Mouse (Mus musculus) cerebellum, adult (tissue): ENCODE data around the gene Vgll2.

Source experiments
- ATAC-seq: cut with Nextera tagmentation; 2 replicates; pipeline ENCODE4 v1.9.2; 2017; ENCODE audit warnings: mild to moderate bottlenecking, moderate library complexity, mixed read lengths; ENCODE audit not compliant: insufficient number of reproducible peaks, low FRiP score, low TSS enrichment

The Vgll2 gene

DNA sequence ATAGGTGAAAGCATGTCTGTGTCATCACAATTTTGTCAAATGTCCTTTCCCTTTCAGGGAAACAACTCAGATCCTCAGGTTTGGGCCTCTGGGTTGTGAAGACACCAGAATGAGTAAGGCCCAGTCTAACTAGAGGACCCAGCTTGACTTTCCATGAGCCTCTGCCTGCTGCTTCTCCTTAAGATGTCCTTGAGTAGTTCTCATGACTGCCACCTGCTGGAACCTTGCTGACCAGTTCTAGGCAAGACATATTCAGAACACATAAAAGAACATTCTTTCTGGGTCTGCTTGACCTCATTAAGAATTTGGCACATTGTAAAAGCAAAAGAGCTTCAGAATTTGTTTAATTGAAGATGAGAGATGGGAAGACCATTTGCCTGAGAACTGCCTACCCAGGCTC, 50.2 kb downstream of the Vgll2 start:
- peak; percentile 56; the same call in 1 of the 2 replicates for ATAC-seq
